Mouse (Mus musculus) embryonic fibroblast, embryonic 13.5 days (primary cell): ENCODE data around the gene Zhx3.

Experiments used
- CTCF ChIP-seq: IDR thresholded peaks from 2 replicates; pipeline ENCODE4 v1.5.1; 2011; ENCODE audit warnings: mild to moderate bottlenecking, control low read depth, low read length, moderate library complexity, borderline replicate concordance; ENCODE audit not compliant: insufficient read depth
- POLR2A ChIP-seq: IDR thresholded peaks from 2 replicates; pipeline ENCODE4 v1.6.1; 2011; ENCODE audit warnings: low read depth, mild to moderate bottlenecking, control low read depth, low read length, moderate library complexity

GRCm38 (mm10) chr2:160723613-160724375, 149.0 kb downstream of the Zhx3 start:
- TF ChIP-seq CTCF (no peak), POLR2A (no peak)
